Mouse (Mus musculus) hindbrain, embryonic 14.5 days (tissue): ENCODE measurements around the gene Rtp1. TPM values are rescaled to one million over a fixed set of nuclear protein-coding genes. Genes with fewer than 3 reads are reported as not detected.

Experiments used
- ATAC-seq: fragments of 200-750 bp; cut with Nextera tagmentation; 2 replicates; pipeline ENCODE4 v1.8.0; 2017; ENCODE audit warnings: moderate number of reproducible peaks, mild to moderate bottlenecking, moderate TSS enrichment, moderate library complexity; ENCODE audit not compliant: low FRiP score
- DNase-seq: peaks from one replicate; pipeline ENCODE4 v3.0.0-alpha.2; 2015; ENCODE audit warnings: low spot score
- H3K27ac ChIP-seq: fragments of 300-500 bp; sonication (generic); 2 replicates; pipeline ENCODE4 v1.5.1; 2014; ENCODE audit warnings: mild to moderate bottlenecking, moderate library complexity
- H3K27me3 ChIP-seq: fragments of 300-500 bp; sonication (generic); 2 replicates; pipeline ENCODE4 v1.6.1; 2014; ENCODE audit warnings: mild to moderate bottlenecking, low read length, mixed read lengths; ENCODE audit not compliant: control insufficient read depth, insufficient read depth
- H3K36me3 ChIP-seq: fragments of 300-500 bp; sonication (generic); replicated peaks from 2 replicates; pipeline ENCODE4 v1.6.1; 2014; ENCODE audit not compliant: control insufficient read depth, insufficient read depth
- H3K4me1 ChIP-seq: fragments of 300-500 bp; sonication (generic); replicated peaks from 2 replicates; pipeline ENCODE4 v1.6.1; 2014; ENCODE audit warnings: antibody characterized with exemption, low read length, mixed read lengths; ENCODE audit not compliant: control insufficient read depth, insufficient read depth
- H3K4me2 ChIP-seq: fragments of 300-500 bp; sonication (generic); replicated peaks from 2 replicates; pipeline ENCODE4 v1.6.1; 2014; ENCODE audit warnings: mild to moderate bottlenecking, moderate library complexity
- H3K4me3 ChIP-seq: fragments of 300-500 bp; sonication (generic); replicated peaks from 2 replicates; pipeline ENCODE4 v1.5.1; 2014; ENCODE audit warnings: mild to moderate bottlenecking, low read length
- H3K9ac ChIP-seq: fragments of 300-500 bp; sonication (generic); 2 replicates; pipeline ENCODE4 v1.6.1; 2014
- H3K9me3 ChIP-seq: fragments of 300-500 bp; sonication (generic); 2 replicates; pipeline ENCODE4 v1.6.1; 2016; ENCODE audit warnings: low read length; ENCODE audit not compliant: control insufficient read depth
- WGBS: fragments of 180-500 bp; shearing (Covaris S2); extraction: QIAGEN DNeasy Blood & Tissue Kit; methylation state at CpG from one replicate; pipeline ENCODE4 v1.1.7; 2014; 5-methylcytosine and 5-hydroxymethylcytosine counted together
- polyA plus RNA-seq: library from polyadenylated mRNA; unstranded; fragments of >200 nt; fragmentation: Nextera tagmentation; extraction: Ambion mirVana; gene quantifications from 2 replicates; pipeline ENCODE4 v1.2.1, GENCODE M21; 2014

Rtp1 gene
- polyA plus RNA-seq, 1 experiment from 2014 or later, result not detected

DNA sequence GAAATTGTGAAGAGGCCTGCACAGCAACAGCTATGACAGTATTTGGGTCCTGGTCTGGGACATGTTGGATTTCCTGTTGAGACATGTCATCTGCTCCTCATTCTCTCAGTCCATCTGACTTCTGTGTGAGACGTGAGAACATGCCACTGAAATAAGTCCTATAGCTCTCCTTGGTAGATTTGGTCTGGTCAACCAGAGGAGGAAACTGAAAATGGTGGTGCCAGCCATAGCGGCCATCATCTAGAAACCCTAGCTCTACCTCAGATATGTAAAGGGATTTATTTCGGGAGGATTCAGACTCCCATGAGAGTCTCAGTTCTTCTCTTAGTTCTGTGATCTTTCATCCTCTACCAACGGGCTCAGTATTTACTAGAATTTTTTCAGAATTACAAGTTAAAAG lies 46.7 kb downstream of the Rtp1 start:
- no peak for ATAC-seq
- H3K36me3 ChIP-seq, result no peaks in the 10 kb centered on the region; the same call in 1 of the 2 replicates
- 95% methylated on average over 4 of the region's 4 CpGs for WGBS

DNA sequence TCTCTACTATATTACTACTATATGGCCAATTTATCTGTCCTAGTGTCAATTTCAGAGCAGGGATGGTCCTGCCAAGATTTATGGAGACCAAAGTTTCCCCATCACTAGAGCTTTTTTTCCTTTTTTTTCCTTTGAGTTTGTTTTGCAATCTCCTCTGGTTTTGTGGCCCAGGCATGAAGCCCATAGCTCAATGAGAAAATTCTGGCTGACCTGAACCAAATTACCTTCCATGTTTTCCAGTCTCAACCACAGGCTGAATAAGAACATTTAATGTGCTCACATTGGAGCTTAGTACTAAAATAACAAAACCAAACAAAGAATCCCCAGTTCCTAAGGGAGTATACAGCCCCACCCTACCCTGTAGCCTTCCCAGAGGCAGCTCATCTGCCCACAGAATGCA lies 47.7 kb downstream of the Rtp1 start:
- H3K9me3 ChIP-seq, result no peaks in the 10 kb centered on the region
- ATAC-seq, result no peak

More for the DNA sequence above, 46.7 kb downstream of the Rtp1 start:
- no peak overlapping the region for H3K27ac ChIP-seq
- H3K4me2 ChIP-seq, result no peak overlapping the region
- no peak for DNase-seq
- no peak overlapping the region for H3K9ac ChIP-seq
- no peaks in the 10 kb centered on the region for H3K9me3 ChIP-seq
- H3K27me3 ChIP-seq, result no peaks in the 10 kb centered on the region
- H3K4me1 ChIP-seq, result no peaks in the 10 kb centered on the region
- no peak overlapping the region for H3K4me3 ChIP-seq

DNA sequence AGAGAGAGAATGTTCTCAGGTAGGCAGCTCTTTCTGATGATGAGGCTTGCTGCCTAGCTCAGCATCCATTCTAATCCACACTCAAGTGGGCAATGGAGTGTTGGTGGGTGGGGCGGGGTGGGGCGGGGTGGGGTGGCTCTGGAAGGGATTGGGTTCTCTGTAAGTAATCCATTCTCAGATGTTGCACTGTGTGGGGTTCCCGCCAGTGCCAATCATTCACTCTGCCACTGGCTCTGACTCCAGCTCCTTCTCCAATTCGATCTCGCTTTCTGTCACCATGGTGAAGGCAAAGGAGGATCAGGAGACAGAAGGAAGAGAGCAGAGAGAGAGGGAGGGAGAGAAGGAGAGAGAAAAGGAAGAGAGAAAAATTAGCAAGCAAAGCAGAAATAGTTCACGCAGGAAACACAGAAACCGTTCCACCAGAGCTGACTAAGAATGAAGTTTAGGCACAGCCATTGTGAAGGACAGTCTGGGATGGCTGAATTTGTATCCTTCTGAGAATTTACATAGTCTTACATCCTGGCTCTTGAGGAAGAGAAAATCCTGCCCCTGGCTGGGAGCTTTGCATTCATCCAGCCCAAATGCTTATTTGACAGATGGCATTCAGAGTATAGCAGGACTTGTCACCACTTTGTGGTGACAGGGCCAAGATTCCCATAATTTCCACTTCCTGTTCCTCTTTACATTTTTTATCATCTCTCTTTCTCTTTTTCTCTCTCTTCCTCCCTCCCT lies 51.1 kb downstream of the Rtp1 start:
- no peaks in the 10 kb centered on the region for H3K9me3 ChIP-seq
- H3K4me2 ChIP-seq, result no peak overlapping the region
- H3K4me3 ChIP-seq, result no peak overlapping the region
- H3K36me3 ChIP-seq, result peaks cover 11% of the 10 kb centered on the region; the same call in 1 of the 2 replicates
- no peaks in the 10 kb centered on the region for H3K4me1 ChIP-seq
- H3K27ac ChIP-seq, result no peak overlapping the region
- WGBS, result 67% methylated on average over 7 of the region's 7 CpGs
- no peak overlapping the region for H3K9ac ChIP-seq
- DNase-seq (no peak), ATAC-seq (no peak)
- H3K27me3 ChIP-seq, result no peaks in the 10 kb centered on the region

More for the DNA sequence above, 47.7 kb downstream of the Rtp1 start:
- Histone ChIP-seq H3K27me3 (no peaks in the 10 kb centered on the region), H3K36me3 (no peaks in the 10 kb centered on the region; the same call in 1 of the 2 replicates), H3K4me2 (no peak overlapping the region), H3K27ac (no peak overlapping the region), H3K4me3 (no peak overlapping the region), H3K4me1 (no peaks in the 10 kb centered on the region), H3K9ac (no peak overlapping the region)
- DNase-seq, result no peak

DNA sequence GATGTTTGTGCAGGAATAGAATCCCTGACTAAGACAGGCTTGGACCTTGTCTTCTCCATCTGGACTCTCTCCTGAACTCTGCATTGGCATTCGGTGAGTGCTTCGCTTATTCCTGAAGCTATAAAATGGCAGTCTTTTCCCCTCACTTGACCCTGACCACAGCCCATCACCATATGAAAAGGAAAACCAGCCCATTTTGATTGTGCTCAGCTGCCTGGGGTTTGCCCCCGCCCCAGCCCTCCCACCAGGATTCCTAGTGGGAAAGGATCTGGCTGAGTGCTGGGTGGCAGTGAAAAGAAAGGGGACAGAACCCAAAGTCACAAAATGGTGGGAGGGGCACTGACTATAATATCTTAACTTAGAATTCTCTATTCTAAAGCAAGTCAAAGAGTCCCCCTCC lies 53.3 kb downstream of the Rtp1 start:
- Histone ChIP-seq H3K4me2 (no peak overlapping the region), H3K4me3 (no peak overlapping the region), H3K27ac (no peak overlapping the region), H3K36me3 (peaks cover 21% of the 10 kb centered on the region; the same call in 1 of the 2 replicates), H3K27me3 (no peaks in the 10 kb centered on the region), H3K9ac (no peak overlapping the region), H3K9me3 (no peaks in the 10 kb centered on the region), H3K4me1 (no peaks in the 10 kb centered on the region)
- 23% methylated on average over 3 of the region's 3 CpGs for WGBS
- DNase-seq (no peak), ATAC-seq (no peak)

DNA sequence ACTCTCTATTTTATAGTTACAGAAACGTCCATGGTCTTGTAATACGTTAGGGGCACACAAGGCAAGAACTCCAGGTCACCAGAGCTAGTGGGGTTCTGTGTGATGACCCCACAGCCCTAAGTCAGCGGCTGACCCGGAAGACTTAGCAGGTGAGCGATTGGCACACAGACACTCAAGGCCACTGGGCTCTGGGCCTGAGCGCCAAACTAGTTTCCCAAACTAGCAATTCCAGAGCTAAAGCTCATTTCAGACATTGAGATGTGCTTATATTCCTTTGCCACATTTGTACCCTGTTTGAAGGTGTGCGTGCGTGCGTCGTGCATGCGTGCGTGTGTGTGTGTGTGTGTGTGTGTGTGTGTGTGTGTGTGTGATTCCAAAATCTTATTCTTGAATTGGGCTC lies 53.9 kb downstream of the Rtp1 start:
- no peaks in the 10 kb centered on the region for H3K27me3 ChIP-seq
- 93% methylated on average over 12 of the region's 12 CpGs for WGBS
- H3K9me3 ChIP-seq, result no peaks in the 10 kb centered on the region
- no peak for ATAC-seq
- H3K27ac ChIP-seq, result no peak overlapping the region
- H3K4me1 ChIP-seq, result no peaks in the 10 kb centered on the region
- no peak overlapping the region for H3K4me3 ChIP-seq
- no peak overlapping the region for H3K4me2 ChIP-seq
- no peak for DNase-seq
- no peak overlapping the region for H3K9ac ChIP-seq
- H3K36me3 ChIP-seq, result peaks cover 21% of the 10 kb centered on the region; the same call in 1 of the 2 replicates

DNA sequence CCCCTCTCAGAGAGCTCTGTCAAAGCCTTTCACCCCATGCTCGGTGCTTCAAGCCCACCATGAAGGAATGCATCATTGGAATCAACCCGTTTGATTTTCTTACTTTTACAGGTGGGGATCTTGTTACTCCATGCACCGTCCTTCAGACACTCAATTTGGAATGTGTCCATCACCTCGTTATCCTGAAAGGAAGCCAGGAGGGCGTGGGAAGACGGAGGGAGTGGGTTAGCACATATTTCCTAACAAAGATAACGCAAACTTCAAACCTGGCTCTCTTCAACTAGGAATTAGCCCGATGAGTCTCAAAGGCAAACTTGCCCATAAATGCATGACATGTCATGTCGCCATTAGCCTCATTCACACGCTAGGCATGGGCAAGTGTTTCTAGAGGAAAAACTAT lies 54.4 kb downstream of the Rtp1 start:
- Histone ChIP-seq H3K9ac (no peak overlapping the region), H3K4me1 (no peaks in the 10 kb centered on the region), H3K27me3 (no peaks in the 10 kb centered on the region), H3K9me3 (no peaks in the 10 kb centered on the region), H3K4me2 (no peak overlapping the region), H3K36me3 (peaks cover 21% of the 10 kb centered on the region; the same call in 1 of the 2 replicates), H3K4me3 (no peak overlapping the region), H3K27ac (no peak overlapping the region)
- no peak for DNase-seq
- ATAC-seq, result no peak
- 89% methylated on average over 10 of the region's 10 CpGs for WGBS

Other genes with a start within 250 kb of the Rtp1 start
- gene St6gal1, start 204.4 kb upstream of the Rtp1 start, polyA plus RNA-seq, result 29.6 and 30.6 TPM in 2 replicates
- 4.0 and 4.6 TPM in 2 replicates for gene Rtp4, start 91.2 kb downstream of the Rtp1 start, polyA plus RNA-seq
- gene Masp1, start 91.7 kb downstream of the Rtp1 start, polyA plus RNA-seq, result 26.2 and 27.0 TPM in 2 replicates